Mouse (Mus musculus) kidney, adult 18-20 months (tissue): Measurements from ENCODE around the gene Emg1.

ENCODE experiments used
- DNase-seq: peaks from one replicate; pipeline ENCODE4 v3.0.0; 2021

The Emg1 gene

GRCm38 (mm10) chr6:124740211-124740887 lies 28.4 kb upstream of the Emg1 start:
- DNase-seq = no peak

GRCm38 (mm10) chr6:124739231-124739796 lies 27.3 kb upstream of the Emg1 start:
- no peak for DNase-seq

- peak; percentile 87 for DNase-seq
Observed at GRCm38 (mm10) chr6:124738511-124739023, 26.6 kb upstream of the Emg1 start, which contains the start of gene Ptpn6. Gene Ptpn6, minus strand, starts transcription at chr6:124738714.

- no peak for DNase-seq
Observed at GRCm38 (mm10) chr6:124737040-124737439, 25.1 kb upstream of the Emg1 start.

GRCm38 (mm10) chr6:124734417-124734816 lies 22.4 kb upstream of the Emg1 start:
- no peak for DNase-seq

GRCm38 (mm10) chr6:124732476-124733370 lies 20.7 kb upstream of the Emg1 start:
- DNase-seq = no peak

- DNase-seq = no peak
Observed at GRCm38 (mm10) chr6:124731038-124731437, 19.1 kb upstream of the Emg1 start.

GRCm38 (mm10) chr6:124729850-124730705 lies 18.1 kb upstream of the Emg1 start:
- DNase-seq = no peak

- DNase-seq = no peak
Observed at GRCm38 (mm10) chr6:124728621-124729020, 16.6 kb upstream of the Emg1 start.

- DNase-seq = no peak
Observed at GRCm38 (mm10) chr6:124724472-124724871, 12.5 kb upstream of the Emg1 start.

GRCm38 (mm10) chr6:124723541-124723940 lies 11.6 kb upstream of the Emg1 start:
- no peak for DNase-seq

- DNase-seq = no peak
Observed at GRCm38 (mm10) chr6:124722876-124723473, 11.0 kb upstream of the Emg1 start.

GRCm38 (mm10) chr6:124720904-124721303 lies 8.9 kb upstream of the Emg1 start:
- DNase-seq = no peak

- no peak for DNase-seq
Observed at GRCm38 (mm10) chr6:124719354-124719978, 7.5 kb upstream of the Emg1 start.

- DNase-seq = peak; percentile 53
Observed at GRCm38 (mm10) chr6:124718703-124719102, 6.7 kb upstream of the Emg1 start.

GRCm38 (mm10) chr6:124717968-124718367 lies 6.0 kb upstream of the Emg1 start:
- no peak for DNase-seq

- peak; percentile 59 for DNase-seq
Observed at GRCm38 (mm10) chr6:124716864-124717490, 5.0 kb upstream of the Emg1 start.

GRCm38 (mm10) chr6:124712918-124713317 lies 940 bp upstream of the Emg1 start:
- DNase-seq = no peak

- no peak for DNase-seq
Observed at GRCm38 (mm10) chr6:124708289-124708889, 3.6 kb downstream of the Emg1 start.

- no peak for DNase-seq
Observed at GRCm38 (mm10) chr6:124706061-124706627, 5.8 kb downstream of the Emg1 start.
